Mouse (Mus musculus) large intestine, adult 2 months (tissue): ENCODE measurements around the gene Adamts20. TPM values are rescaled to one million over a fixed set of nuclear protein-coding genes. Genes with fewer than 3 reads are reported as not detected.
"Not testable (repeated sequence)": the region's sequence is repeated elsewhere in the genome, so short reads cannot be mapped to it uniquely, and the experiment has no call there.

Experiments used
- DNase-seq: peaks from one replicate; pipeline ENCODE4 v3.0.0-alpha.2; 2012; ENCODE audit warnings: low read depth, low spot score
- WGBS: fragments of 180-500 bp; shearing (Covaris S2); methylation state at CpG from one replicate; pipeline ENCODE4 v1.1.7; 2018; 5-methylcytosine and 5-hydroxymethylcytosine counted together
- polyA plus RNA-seq: library from polyadenylated mRNA; depleted of rRNA; stranded (reverse); fragments of >200 nt; gene quantifications from 2 replicates; pipeline ENCODE4 v1.2.3, GENCODE M21; 2012

Gene Adamts20
- polyA plus RNA-seq, 1 experiment: 0.02 TPM

GRCm38 (mm10) chr15:94451600-94451999 is 13.6 kb downstream of the Adamts20 start:
- 89% methylated on average over 8 of the region's 8 CpGs for WGBS
- no peak for DNase-seq

DNA sequence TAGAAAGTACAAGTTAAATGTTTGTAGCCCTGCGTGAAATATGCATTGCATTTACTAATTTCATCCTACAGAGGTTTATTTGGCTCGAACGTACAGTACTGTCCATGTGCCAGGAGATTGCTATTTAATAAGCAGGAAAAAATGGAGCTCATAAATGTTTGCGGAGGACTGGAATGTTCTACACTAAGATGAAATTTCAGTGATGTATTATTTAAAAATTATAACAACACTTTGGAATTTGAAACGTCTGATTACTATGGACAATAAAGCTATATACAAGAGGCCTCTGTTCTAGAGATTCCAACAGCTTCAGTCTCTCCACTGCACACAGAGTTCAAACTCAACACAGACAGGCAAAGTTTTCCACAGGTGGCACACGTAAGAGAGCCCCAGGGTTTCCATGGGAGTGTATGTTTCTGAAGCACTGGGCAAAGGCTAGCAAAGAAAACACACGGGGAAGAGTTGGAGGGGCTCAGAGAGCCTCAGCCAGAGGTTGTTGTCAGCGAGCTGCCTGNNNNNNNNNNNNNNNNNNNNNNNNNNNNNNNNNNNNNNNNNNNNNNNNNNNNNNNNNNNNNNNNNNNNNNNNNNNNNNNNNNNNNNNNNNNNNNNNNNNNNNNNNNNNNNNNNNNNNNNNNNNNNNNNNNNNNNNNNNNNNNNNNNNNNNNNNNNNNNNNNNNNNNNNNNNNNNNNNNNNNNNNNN is 20.6 kb downstream of the Adamts20 start:
- 46% methylated on average over 8 of the region's 8 CpGs for WGBS

GRCm38 (mm10) chr15:94444043-94444436 is 21.2 kb downstream of the Adamts20 start:
- no peak for DNase-seq
- 73% methylated on average over 11 of the region's 11 CpGs for WGBS

More for the DNA sequence above, 20.6 kb downstream of the Adamts20 start:
- DNase-seq: no peak

DNA sequence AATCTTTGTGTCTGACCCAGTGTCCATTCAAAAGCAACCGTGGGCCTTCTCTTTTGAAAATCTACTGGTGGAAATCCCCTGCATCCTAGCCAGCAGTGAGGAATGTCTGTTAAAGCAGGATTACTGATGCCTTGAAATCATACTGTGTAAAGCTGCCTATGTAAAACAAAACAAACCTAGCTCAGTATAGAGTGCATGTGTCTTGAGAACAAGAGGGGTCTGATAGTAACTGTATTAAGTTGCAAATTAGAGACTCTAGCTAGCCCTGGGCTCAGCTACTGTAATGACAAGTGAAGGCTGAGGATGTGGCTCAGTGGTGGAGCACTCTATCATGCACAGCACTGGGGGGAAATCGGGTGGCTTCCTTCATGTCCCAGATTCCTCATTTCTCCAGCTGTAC is 22.2 kb downstream of the Adamts20 start:
- DNase-seq: no peak
- WGBS: 61% methylated on average over 2 of the region's 2 CpGs

GRCm38 (mm10) chr15:94435532-94435931 is 29.7 kb downstream of the Adamts20 start:
- WGBS: 68% methylated on average over 5 of the region's 5 CpGs
- DNase-seq: no peak

DNA sequence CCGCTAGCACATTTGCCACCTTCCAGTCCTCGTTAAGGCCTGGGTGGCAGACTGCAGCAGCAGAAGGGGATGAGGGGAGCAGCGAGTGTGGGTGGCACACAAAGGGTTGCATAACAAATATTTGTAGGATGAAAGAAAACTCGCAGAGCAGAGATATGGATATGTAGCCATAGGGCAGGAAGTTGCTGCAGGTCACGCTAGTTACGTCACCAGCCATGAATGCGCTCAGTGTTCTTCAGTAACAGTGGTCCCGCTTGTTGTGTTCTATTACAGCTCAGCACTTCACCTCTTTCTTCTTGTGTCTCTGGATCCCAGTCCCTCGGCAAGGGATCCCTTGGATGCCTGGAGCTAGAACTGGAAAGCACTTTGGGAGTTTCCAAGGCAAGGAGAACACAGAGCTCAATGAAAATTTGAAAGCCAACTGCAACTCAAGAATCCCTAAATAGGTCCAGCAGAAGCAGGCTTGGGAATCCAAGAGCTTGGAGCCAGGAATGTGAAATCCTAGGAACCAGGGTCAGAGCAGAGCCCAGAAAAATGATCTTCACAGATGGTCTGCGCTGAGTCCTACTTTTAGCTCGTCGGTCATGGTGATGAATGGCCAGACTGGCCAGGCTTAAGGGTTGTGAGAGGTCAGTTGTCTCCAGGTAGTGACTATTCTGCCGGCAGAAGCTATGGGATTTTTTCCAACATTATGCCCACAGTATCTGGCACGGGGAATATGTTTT is 34.4 kb downstream of the Adamts20 start:
- 77% methylated on average over 14 of the region's 14 CpGs for WGBS
- no peak for DNase-seq

DNA sequence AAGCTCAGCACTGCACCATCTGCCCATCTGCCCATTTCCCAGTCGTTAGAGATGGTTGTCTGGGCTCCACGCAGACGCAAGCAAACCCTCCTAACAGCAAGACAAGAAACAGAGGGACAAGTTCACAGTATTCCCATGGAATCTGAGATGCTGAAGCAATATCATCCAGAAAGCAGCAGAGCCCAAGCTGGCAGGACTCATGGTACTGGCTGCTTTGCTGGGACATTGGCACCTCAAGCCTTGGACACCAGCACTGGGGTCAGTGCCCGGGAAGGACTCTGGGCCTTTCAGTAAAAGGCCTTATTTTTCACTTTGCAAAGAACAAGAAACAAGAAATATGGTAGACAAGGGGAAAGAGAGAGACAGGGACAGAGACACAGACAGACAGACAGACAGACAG is 36.5 kb downstream of the Adamts20 start:
- 83% methylated on average over 4 of the region's 4 CpGs for WGBS
- no peak for DNase-seq

DNA sequence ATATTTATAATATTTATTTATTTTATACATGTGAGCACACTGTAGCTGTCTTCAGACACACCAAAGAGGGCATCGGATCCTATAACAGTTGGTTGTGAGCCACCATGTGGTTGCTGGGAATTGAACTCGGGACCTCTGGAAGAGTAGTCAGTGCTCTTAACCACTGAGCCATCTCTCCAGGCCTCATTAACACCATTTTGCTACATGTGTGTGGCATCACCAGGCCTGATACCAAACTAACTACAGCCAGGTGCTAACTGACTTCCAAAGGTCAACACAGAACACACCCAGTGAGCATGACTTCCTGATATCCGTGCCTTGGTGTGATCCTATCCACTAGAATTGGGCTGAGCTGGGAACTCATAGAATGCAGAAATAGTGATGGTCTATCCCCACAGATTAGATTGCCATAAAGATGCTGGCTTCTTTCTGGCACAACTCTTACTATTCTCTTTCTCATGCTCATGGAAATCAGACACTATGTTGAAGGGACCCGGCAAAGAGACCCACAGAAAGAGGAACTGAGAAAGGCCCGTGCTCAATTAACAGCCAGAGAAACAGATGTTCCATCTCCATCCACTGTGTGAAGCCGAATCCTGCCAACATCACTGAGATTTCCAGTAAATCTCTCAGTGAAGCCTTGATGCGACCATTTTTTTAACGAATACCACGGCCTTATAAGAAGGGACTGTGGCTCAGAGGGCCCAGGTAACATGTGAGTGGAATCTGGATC is 37.6 kb downstream of the Adamts20 start:
- no peak for DNase-seq
- 75% methylated on average over 9 of the region's 9 CpGs for WGBS

GRCm38 (mm10) chr15:94420526-94420925 is 44.7 kb downstream of the Adamts20 start:
- 44% methylated on average over 6 of the region's 6 CpGs for WGBS
- DNase-seq: no peak

DNA sequence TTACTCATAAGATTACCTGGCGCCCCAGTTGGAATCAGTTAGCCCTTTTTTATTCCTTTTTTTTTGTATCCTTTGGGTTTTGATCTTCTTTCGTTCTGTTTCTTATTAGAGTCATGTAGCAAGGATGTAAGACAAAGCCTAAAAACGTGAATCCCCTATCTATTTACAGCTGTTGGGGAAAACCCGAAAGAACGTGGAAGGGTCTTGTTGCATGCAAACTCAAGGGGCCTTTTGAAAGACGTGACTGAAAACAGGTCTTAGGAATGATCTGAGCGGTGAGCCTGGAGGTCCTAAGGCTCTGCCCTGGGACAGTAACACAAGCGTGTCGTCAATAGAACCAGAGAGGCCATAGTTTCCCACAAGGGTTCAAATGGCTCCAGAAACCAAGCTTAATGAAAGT is 46.1 kb downstream of the Adamts20 start:
- 90% methylated on average over 9 of the region's 9 CpGs for WGBS
- DNase-seq: no peak

GRCm38 (mm10) chr15:94418427-94418826 is 46.8 kb downstream of the Adamts20 start:
- no peak for DNase-seq
- WGBS: 86% methylated on average over 5 of the region's 5 CpGs

GRCm38 (mm10) chr15:94417216-94418155 is 47.7 kb downstream of the Adamts20 start:
- 66% methylated on average over 18 of the region's 18 CpGs for WGBS
- DNase-seq: no peak

- no peak for DNase-seq
- WGBS: 89% methylated on average over 7 of the region's 7 CpGs
Observed at GRCm38 (mm10) chr15:94409832-94410231, 55.4 kb downstream of the Adamts20 start.

GRCm38 (mm10) chr15:94406364-94406763 is 58.9 kb downstream of the Adamts20 start:
- WGBS: 37% methylated on average over 2 of the region's 2 CpGs

DNA sequence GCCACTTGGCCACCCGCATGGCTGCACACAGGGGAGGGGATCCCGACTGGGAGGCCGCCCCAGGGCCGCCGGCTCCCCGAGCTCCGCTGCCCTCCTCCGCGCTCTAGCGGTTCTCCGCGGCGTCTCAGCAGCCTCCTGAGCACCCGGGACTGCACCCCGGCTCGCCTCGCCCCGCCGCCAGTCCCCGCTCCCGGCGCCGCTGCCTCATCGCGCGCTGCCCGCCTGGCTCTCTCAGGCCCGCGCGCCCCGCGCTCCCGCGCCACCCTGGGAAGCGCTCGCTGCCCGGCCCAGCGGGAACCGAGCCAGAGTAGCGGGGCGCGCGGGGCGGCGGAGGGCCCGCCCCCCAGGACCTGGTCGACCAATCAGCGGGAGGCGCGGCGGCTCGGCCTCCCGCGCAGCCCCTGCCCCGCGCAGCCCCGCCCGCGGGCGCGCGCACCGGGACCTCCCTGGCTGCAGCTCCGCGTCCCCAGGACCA is 61.1 kb downstream of the Adamts20 start:
- WGBS: 2% methylated on average over 65 of the region's 65 CpGs
- DNase-seq: no peak

More at GRCm38 (mm10) chr15:94406364-94406763, 58.9 kb downstream of the Adamts20 start:
- DNase-seq: no peak

- WGBS: 3% methylated on average over 34 of the region's 34 CpGs
- DNase-seq: no peak
Observed at GRCm38 (mm10) chr15:94403461-94404070, 61.7 kb downstream of the Adamts20 start.

DNA sequence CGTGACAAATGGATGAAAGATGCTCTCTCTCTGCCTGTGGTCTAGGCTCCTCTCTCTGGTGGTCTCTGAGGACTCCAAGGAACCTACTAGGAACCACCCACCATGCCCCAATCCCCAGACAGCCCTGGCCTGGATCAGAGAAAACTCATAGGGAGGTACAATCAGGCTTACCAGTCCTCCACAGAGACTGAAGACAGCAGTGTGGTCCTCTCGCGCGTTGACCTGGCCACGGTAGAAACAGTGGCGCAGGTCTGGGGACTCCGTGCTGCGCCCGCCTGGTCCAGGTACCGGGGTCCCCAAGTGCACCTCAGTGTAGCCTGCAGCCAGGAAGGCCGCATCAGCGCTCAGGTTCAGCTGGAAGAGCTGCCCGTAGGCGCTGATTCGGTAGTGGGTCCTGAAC is 62.2 kb downstream of the Adamts20 start:
- WGBS: 12% methylated on average over 15 of the region's 15 CpGs
- no peak for DNase-seq

DNA sequence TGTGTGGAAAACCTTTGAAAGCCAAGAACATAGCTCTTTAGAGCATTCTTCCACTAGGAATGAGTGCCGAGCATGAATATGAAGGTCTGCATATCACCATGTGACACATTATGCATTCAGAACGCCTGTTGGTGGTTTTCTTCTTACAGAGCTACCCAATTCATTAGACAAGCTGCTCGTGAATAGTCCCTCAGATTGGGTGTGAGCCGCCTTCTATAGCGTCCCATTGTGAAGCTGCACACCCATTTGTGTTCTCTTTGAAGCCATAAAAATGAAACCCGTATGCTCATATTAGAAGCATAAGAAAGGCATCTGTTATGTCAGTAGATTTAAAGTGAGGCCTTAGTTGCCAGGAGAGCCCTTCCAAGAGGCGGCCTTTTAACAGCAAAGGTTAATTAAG is 72.5 kb downstream of the Adamts20 start:
- WGBS: 84% methylated on average over 7 of the region's 7 CpGs
- no peak for DNase-seq

GRCm38 (mm10) chr15:94390127-94390526 is 75.1 kb downstream of the Adamts20 start:
- 66% methylated on average over 2 of the region's 2 CpGs for WGBS
- DNase-seq: not testable (repeated sequence)
